Mouse (Mus musculus) heart, embryonic 12.5 days (tissue): Measurements from ENCODE around the gene a. TPM values are rescaled to one million over a fixed set of nuclear protein-coding genes. Genes with fewer than 3 reads are reported as not detected.
A peak's percentile ranks its signal among the peaks of the same experiment; 100 is the strongest.
"Not testable (repeated sequence)": the region's sequence is repeated elsewhere in the genome, so short reads cannot be mapped to it uniquely, and the experiment has no call there.

Experiments
- ATAC-seq: fragments of 200-750 bp; cut with Nextera tagmentation; 2 replicates; pipeline ENCODE4 v1.8.0; 2017; ENCODE audit warnings: moderate TSS enrichment, moderate library complexity; ENCODE audit not compliant: insufficient number of reproducible peaks, low FRiP score
- H3K27ac ChIP-seq: fragments of 300-500 bp; sonication (generic); 2 replicates; pipeline ENCODE4 v1.5.1; 2016; ENCODE audit warnings: mild to moderate bottlenecking, moderate library complexity; ENCODE audit not compliant: poor library complexity, severe bottlenecking
- H3K27me3 ChIP-seq: fragments of 300-500 bp; sonication (generic); replicated peaks from 2 replicates; pipeline ENCODE4 v1.6.1; 2016; ENCODE audit warnings: mild to moderate bottlenecking, moderate library complexity
- H3K36me3 ChIP-seq: fragments of 300-500 bp; sonication (generic); 2 replicates; pipeline ENCODE4 v1.6.1; 2016; ENCODE audit warnings: mild to moderate bottlenecking, moderate library complexity
- H3K4me1 ChIP-seq: fragments of 300-500 bp; sonication (generic); replicated peaks from 2 replicates; pipeline ENCODE4 v1.6.1; 2016; ENCODE audit warnings: mild to moderate bottlenecking
- H3K4me2 ChIP-seq: fragments of 300-500 bp; sonication (generic); 2 replicates; pipeline ENCODE4 v1.6.1; 2016; ENCODE audit warnings: mild to moderate bottlenecking, moderate library complexity
- H3K4me3 ChIP-seq: fragments of 300-500 bp; sonication (generic); 2 replicates; pipeline ENCODE4 v1.5.1; 2016; ENCODE audit warnings: mild to moderate bottlenecking
- H3K9ac ChIP-seq: fragments of 300-500 bp; sonication (generic); 2 replicates; pipeline ENCODE4 v1.6.1; 2016; ENCODE audit warnings: mild to moderate bottlenecking, moderate library complexity
- H3K9me3 ChIP-seq: fragments of 300-500 bp; sonication (generic); replicated peaks from 2 replicates; pipeline ENCODE4 v1.6.1; 2016; ENCODE audit warnings: mild to moderate bottlenecking, moderate library complexity
- WGBS: fragments of 180-500 bp; shearing (Covaris S2); methylation state at CpG from one replicate; pipeline ENCODE4 v1.1.7; 2016; 5-methylcytosine and 5-hydroxymethylcytosine counted together
- polyA plus RNA-seq: library from polyadenylated mRNA; unstranded; fragments of >200 nt; fragmentation: Nextera tagmentation; extraction: Ambion mirVana; gene quantifications from 2 replicates; pipeline ENCODE4 v1.2.1, GENCODE M21; 2016

Gene a
- polyA plus RNA-seq, 1 experiment from 2014 or later: not detected

DNA sequence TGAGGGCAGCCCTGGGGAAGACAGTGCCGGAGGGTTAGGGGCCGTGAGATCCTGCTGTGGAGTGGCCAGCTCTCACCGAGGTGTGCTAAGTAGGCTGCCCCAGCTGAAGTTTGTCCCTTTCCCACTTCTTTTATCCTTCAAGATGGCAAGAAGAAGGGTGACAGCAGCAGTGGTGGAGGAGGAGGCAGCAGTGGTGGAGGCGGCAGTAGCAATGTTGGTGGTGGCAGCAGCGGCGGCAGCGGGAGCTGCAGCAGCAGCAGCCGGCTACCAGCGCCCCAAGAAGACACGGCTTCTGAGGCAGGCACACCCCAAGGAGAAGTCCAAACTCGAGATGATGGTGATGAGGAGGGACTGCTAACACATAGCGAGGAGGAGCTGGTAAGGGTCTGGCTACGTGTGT, 72.5 kb downstream of the a start:
- Histone ChIP-seq H3K4me3 (no peak overlapping the region), H3K4me2 (no peak overlapping the region), H3K27ac (no peak overlapping the region), H3K9ac (no peak overlapping the region), H3K9me3 (no peaks in the 10 kb centered on the region), H3K4me1 (no peaks in the 10 kb centered on the region), H3K36me3 (peaks cover 90% of the 10 kb centered on the region), H3K27me3 (no peaks in the 10 kb centered on the region)
- ATAC-seq: no peak
- 90% methylated on average over 13 of the region's 13 CpGs for WGBS

DNA sequence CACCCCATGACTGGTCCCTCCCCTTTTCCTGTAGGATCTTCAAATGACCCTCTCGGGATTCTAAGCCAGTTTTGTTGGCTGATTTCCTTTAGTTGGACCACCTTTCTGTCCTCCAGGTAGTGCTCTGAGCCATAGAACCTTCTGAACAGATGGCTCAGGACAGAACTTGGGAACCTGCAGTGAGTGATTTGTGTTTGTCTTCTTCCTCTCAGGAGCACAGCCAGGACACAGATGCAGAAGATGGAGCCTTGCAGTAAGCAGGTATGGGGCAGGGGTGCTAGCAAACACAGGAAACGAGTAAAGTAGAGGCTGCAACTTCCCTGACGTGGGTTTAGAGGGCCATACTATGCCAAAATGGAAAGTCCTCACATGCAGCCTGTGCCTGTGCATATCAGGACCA, 74.5 kb downstream of the a start:
- no peak for ATAC-seq
- WGBS: 82% methylated on average over 3 of the region's 3 CpGs
- H3K9me3 ChIP-seq: no peaks in the 10 kb centered on the region
- no peak overlapping the region for H3K27ac ChIP-seq
- H3K27me3 ChIP-seq: no peaks in the 10 kb centered on the region
- no peak overlapping the region for H3K9ac ChIP-seq
- H3K4me2 ChIP-seq: no peak overlapping the region
- no peak overlapping the region for H3K4me3 ChIP-seq
- peaks cover 90% of the 10 kb centered on the region for H3K36me3 ChIP-seq
- H3K4me1 ChIP-seq: no peaks in the 10 kb centered on the region

DNA sequence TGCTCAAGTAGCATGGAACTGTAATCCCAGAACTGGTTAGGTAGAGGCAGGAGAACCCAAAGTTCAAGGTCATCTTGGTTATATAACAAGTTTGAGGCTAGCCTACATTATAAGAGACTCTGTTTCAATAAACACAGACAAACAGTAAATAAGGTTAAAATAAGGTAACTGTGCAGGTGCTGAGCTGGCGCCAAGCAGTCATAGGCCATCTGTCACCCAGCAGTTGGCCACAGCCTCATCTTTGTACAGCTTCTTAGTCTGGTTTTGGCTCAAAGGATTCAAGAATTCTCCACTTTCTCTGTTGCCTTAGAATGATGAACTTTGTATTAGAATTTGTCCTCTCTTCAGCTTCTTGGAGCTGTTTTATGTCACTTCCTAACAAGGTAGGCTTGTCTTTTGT, 76.9 kb downstream of the a start:
- 98% methylated on average over 1 of the region's 1 CpGs for WGBS

DNA sequence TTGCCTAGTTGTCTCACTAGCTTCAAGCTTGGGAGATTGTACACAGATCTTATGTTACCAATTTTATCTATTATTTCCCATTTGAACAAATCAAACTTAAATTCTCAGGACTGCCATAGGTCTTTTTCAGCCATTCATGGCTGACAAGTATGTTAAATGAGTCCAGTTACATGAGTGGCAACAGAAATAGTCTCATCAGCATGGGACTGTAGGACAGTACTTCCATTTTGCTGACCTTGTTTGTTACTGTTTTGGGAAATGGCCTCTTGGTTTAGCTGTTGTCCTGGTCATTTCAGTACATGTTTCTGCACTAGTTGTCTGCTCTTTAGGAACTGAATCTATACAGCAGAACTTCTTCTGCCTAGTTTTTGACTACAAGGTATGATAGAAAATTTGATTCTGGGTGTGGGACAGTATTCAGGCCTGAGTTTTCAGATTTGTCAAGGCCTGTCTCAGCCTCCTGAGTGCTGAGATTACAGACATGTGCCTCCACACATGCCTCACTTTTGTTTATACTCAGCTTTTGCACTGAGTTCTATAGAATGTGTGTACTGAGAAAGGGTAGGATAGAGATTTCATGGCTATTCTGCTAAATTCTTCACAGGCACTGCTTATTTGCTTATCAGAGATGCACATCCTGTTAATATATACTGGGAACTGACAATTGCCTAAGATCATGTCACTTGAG, 78.9 kb downstream of the a start:
- Histone ChIP-seq H3K27ac (no peak overlapping the region), H3K27me3 (no peaks in the 10 kb centered on the region), H3K9ac (no peak overlapping the region), H3K9me3 (no peaks in the 10 kb centered on the region), H3K36me3 (peaks cover 78% of the 10 kb centered on the region), H3K4me2 (no peak overlapping the region), H3K4me1 (no peaks in the 10 kb centered on the region), H3K4me3 (no peak overlapping the region)
- no peak for ATAC-seq

More for the DNA sequence above, 76.9 kb downstream of the a start:
- no peak overlapping the region for H3K4me3 ChIP-seq
- no peak overlapping the region for H3K9ac ChIP-seq
- H3K27ac ChIP-seq: no peak overlapping the region
- no peaks in the 10 kb centered on the region for H3K4me1 ChIP-seq
- H3K36me3 ChIP-seq: peaks cover 84% of the 10 kb centered on the region
- H3K9me3 ChIP-seq: no peaks in the 10 kb centered on the region
- no peaks in the 10 kb centered on the region for H3K27me3 ChIP-seq
- H3K4me2 ChIP-seq: no peak overlapping the region
- no peak for ATAC-seq

DNA sequence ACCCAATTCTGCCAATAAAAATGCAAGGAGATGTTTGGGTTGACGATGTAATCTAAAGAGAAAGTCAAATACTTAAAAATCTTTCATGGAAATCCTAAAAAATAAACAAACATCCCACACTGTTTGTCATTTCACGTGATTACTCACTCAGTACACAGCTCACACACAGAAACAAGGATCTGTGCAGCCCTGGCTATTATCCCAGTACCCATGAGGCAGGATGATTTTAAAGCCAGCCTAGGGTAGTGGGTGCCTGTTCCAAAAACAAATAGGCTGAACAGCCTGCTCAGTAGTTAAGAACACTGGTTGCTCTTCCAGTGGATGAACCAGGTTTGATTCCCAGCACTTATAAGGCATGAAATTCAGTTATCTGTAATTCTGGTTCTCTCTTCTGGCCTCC, 85.4 kb downstream of the a start:
- no peaks in the 10 kb centered on the region for H3K9me3 ChIP-seq
- H3K27ac ChIP-seq: no peak overlapping the region
- no peak overlapping the region for H3K9ac ChIP-seq
- no peak for ATAC-seq
- H3K4me1 ChIP-seq: no peaks in the 10 kb centered on the region
- no peak overlapping the region for H3K4me2 ChIP-seq
- 92% methylated on average over 2 of the region's 2 CpGs for WGBS
- H3K4me3 ChIP-seq: no peak overlapping the region
- no peaks in the 10 kb centered on the region for H3K27me3 ChIP-seq
- peaks cover 60% of the 10 kb centered on the region for H3K36me3 ChIP-seq

DNA sequence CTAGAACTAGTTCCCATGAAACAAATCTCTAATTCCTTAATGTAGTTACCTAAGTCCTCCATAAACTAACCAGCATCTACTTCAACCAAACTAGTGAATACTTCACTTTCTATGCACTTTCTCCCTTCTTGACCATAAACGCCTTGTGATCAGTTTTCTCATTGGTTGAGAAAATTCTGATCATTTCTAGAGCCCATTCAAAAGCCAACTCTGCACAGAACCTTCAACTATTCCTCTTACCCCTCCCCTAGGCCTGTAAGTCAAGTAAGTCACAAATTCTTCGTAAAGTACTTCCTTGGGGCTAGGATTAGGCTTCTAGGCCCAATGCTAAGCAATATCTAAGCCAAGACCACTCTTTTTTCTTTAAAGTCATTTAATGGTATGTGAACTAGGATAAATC, 100.4 kb downstream of the a start:
- H3K9ac ChIP-seq: peak overlapping the region; percentile 93
- H3K4me2 ChIP-seq: peak overlapping the region; percentile 82
- no peak for ATAC-seq
- no peaks in the 10 kb centered on the region for H3K27me3 ChIP-seq
- peaks cover 11% of the 10 kb centered on the region for H3K36me3 ChIP-seq
- H3K27ac ChIP-seq: no peak overlapping the region
- no peaks in the 10 kb centered on the region for H3K9me3 ChIP-seq
- H3K4me1 ChIP-seq: peaks cover 10% of the 10 kb centered on the region
- peak overlapping the region; percentile 94 for H3K4me3 ChIP-seq
- 14% methylated on average over 2 of the region's 2 CpGs for WGBS

DNA sequence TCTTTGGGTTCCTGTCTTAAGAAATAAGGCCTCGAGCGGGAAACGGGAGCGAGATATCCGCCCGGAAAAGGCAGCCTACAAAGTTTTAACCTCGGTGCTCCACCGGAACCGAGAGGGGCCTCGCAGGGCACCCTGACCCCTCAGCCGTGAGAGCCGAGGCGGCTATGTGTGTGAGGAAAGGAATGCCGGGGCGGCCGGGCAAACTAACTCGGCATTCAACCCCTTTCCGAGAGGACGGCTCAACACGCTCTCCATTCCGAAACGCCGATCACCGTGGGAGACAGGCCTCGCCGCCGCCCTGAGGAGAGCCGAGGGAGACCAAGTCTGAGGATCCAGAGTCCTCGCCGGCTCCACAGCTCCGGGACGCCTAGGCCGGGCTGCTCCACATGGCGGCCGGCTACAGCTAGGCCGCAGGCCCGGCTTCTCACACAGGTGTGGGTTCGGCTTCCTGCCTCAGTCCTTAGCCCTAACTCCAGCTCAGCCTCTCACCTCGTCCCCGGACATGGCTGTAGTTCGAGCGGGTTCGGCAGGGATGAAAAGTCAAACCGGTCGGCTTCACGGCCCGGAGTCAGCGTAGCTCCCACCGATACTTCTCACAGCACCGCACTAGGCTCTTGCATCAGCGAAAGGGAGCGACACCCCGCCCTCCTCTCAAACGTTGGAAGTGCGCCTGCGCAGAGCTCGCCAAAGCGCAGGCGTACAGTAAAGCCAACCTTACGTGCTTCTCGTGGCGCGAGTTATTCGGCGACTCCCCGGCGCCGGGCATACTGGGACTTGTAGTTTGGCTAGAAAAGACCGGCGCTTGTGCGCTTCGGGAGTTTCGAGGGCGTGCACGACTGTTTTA, 101.2 kb downstream of the a start, which contains the start of gene Eif2s2:
TSS of gene Eif2s2 (minus strand) at position 735 of the 844 bp plus-strand sequence.
- WGBS: under 1% methylated on average over 75 of the region's 75 CpGs

DNA sequence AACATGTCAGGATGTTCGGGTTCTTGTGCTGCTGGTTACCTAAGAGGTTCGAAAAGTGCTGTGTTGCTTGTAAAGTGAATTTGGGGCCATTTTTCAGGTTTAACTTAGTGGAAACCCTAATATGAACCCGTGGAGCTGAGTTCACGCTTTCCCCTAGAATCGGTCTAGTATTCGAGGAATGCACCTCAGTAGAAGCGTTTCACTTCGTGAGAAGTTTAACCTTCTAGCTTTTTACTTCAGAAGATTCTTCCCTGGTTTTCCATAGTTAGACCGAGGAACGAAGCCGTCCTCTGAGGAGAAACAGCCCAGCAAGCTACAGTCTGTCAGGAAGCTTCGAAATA, 101.8 kb downstream of the a start:
- H3K36me3 ChIP-seq: peaks cover 1% of the 10 kb centered on the region
- H3K27ac ChIP-seq: no peak overlapping the region
- no peak for ATAC-seq
- peak overlapping the region; percentile 57 for H3K9ac ChIP-seq
- H3K4me1 ChIP-seq: peaks cover 10% of the 10 kb centered on the region
- H3K9me3 ChIP-seq: no peaks in the 10 kb centered on the region
- no peaks in the 10 kb centered on the region for H3K27me3 ChIP-seq
- peak overlapping the region; percentile 94 for H3K4me3 ChIP-seq
- peak overlapping the region; percentile 82 for H3K4me2 ChIP-seq
- WGBS: 9% methylated on average over 12 of the region's 12 CpGs

More for the DNA sequence above, 101.2 kb downstream of the a start, which contains the start of gene Eif2s2:
- no peaks in the 10 kb centered on the region for H3K9me3 ChIP-seq
- no peaks in the 10 kb centered on the region for H3K27me3 ChIP-seq
- peak within 1 kb of the TSS; percentile 88 for H3K27ac ChIP-seq
- H3K4me3 ChIP-seq: peak within 1 kb of the TSS; percentile 94
- peaks cover 10% of the 10 kb centered on the region for H3K4me1 ChIP-seq
- peak; percentile 97 for ATAC-seq
- peak within 1 kb of the TSS; percentile 93 for H3K9ac ChIP-seq
- H3K4me2 ChIP-seq: peak within 1 kb of the TSS; percentile 82
- H3K36me3 ChIP-seq: peaks cover 5% of the 10 kb centered on the region

DNA sequence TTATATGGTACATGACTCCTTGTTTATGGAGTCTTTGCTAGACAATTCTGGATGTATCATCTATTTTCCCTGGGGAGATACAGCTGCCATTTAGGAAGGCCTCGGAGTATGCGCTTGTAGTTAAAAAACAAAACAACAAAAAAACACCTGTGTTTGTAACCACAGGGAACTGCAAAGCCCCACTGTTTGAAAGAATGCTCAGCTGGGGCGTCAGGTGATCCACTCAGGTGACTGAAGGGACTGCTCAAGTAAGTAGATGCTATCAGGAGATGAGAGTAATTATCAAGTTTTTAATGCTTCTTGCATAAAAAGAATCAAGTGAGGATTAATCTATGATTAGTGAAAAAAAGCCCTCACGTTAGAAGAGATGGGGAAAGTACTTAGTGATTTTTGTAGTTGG, 102.3 kb downstream of the a start:
- Histone ChIP-seq H3K9ac (no peak overlapping the region), H3K4me3 (no peak overlapping the region), H3K4me2 (peak overlapping the region; percentile 82; the same call in 1 of the 2 replicates), H3K27ac (no peak overlapping the region), H3K9me3 (no peaks in the 10 kb centered on the region), H3K4me1 (peaks cover 10% of the 10 kb centered on the region), H3K27me3 (no peaks in the 10 kb centered on the region), H3K36me3 (no peaks in the 10 kb centered on the region)
- 63% methylated on average over 4 of the region's 4 CpGs for WGBS
- no peak for ATAC-seq

DNA sequence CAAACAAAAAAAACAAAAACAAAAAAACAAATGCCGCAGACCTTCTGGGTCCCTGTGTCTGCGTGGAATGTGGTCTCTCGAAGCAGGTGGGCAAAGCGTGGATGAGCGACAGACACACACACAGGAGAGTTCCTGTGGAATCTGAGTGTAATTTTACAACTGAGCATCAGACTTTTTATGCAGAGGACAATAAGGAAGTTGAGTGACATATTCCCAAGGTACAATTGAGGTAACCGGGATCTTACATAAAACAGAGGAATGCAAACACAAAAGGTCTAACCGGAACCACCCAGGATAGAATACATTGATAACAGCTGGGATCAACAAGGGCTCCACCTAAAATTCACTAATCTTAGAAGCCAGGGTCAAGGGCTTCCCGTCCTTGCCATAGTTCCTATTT, 107.8 kb downstream of the a start:
- not testable (repeated sequence) for H3K4me3 ChIP-seq, H3K27me3 ChIP-seq, H3K9me3 ChIP-seq, ATAC-seq, H3K4me1 ChIP-seq, H3K9ac ChIP-seq, H3K4me2 ChIP-seq, H3K36me3 ChIP-seq, H3K27ac ChIP-seq
- WGBS: 82% methylated on average over 8 of the region's 8 CpGs

DNA sequence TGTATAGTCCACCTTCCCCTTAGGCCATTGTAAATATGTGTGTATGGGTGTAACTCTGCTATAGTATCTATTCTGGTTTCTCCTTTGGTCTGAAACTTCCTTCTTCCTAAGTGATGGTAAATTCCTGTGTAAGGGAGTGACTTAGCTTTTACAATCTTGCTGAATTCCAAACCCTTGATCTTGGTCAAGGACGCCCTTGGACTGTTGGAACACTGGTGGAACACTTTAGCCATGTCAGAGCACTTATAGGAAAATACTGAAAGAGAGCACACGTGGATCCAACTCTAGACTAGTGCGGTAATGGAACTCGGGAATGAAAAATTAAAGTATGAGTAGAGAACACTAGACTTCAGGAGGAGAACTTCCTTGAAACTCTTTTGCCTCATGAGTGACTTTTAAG, 108.2 kb downstream of the a start:
- H3K9me3 ChIP-seq, H3K27ac ChIP-seq, ATAC-seq, H3K9ac ChIP-seq, H3K27me3 ChIP-seq, H3K4me2 ChIP-seq, H3K4me3 ChIP-seq, H3K4me1 ChIP-seq, H3K36me3 ChIP-seq: not testable (repeated sequence)
- 77% methylated on average over 4 of the region's 4 CpGs for WGBS
